17 mouse cellular contexts compared by ENCODE assay signal in genomic region chr1:39454108-39454782, GRCm38 (mm10). TPM values are rescaled to one million over a fixed set of nuclear protein-coding genes. Genes with fewer than 3 reads are reported as not detected.
DNase-seq lines count a peak whose midpoint lies in the region; ATAC-seq and TF ChIP-seq lines count a peak whose summit lies in the region.
"Had no signal": no experiment of that assay in that cellular context is flagged by ENCODE, and none has a peak within 500 bp of the region (broad histone marks: within the 10 kb centered on the region; RNA-seq: fewer than 3 reads in every experiment).

No protein-coding gene starts in this region.

- H3K4me2 ChIP-seq in heart, embryonic 11.5 days = no peak overlapping the region
- no peak overlapping the region for H3K4me2 ChIP-seq in lung, embryonic 15.5 days
- H3K4me2 ChIP-seq in liver, embryonic 15.5 days = peak overlapping the region; percentile 51
- H3K4me2 ChIP-seq: embryonic facial prominence, embryonic 13.5 days; limb, embryonic 15.5 days had no signal

- no peaks in the 10 kb centered on the region for H3K9me3 ChIP-seq in heart, embryonic 11.5 days (replicated peaks; ENCODE audit: control insufficient read depth, low read length)
- no peaks in the 10 kb centered on the region for H3K9me3 ChIP-seq in lung, embryonic 15.5 days
- H3K9me3 ChIP-seq in MEL (replicated peaks; ENCODE audit: insufficient read depth, low read length) = no peaks in the 10 kb centered on the region
- H3K9me3 ChIP-seq in liver, embryonic 15.5 days (replicated peaks) = no peaks in the 10 kb centered on the region
- H3K9me3 ChIP-seq: embryonic facial prominence, embryonic 13.5 days; limb, embryonic 15.5 days had no signal

- H3K27me3 ChIP-seq in heart, embryonic 11.5 days (ENCODE audit: control insufficient read depth, insufficient read depth, low read length) = no peaks in the 10 kb centered on the region
- H3K27me3 ChIP-seq in lung, embryonic 15.5 days = no peaks in the 10 kb centered on the region
- no peaks in the 10 kb centered on the region for H3K27me3 ChIP-seq in MEL (ENCODE audit: control insufficient read depth in 1 of 2, insufficient read depth in 2 of 2, low read length in 2 of 2)
- no peaks in the 10 kb centered on the region for H3K27me3 ChIP-seq in liver, embryonic 15.5 days
- H3K27me3 ChIP-seq: embryonic facial prominence, embryonic 13.5 days; limb, embryonic 15.5 days had no signal

- no peak for DNase-seq in heart, postnatal 36 days
- no peak for DNase-seq in lung, adult 18-20 months
- peak; percentile 71 for DNase-seq in MEL (ENCODE audit: low read depth, low spot score)
- no peak for DNase-seq in urinary bladder, adult 18-20 months (ENCODE audit: low spot score in 2 of 2)
- DNase-seq in cerebellum, adult 8-10 months = no peak
- DNase-seq: adrenal gland, postnatal 14 days; forebrain, postnatal 0 days; kidney, postnatal 25 days; layer of hippocampus, postnatal 36 days; midbrain, embryonic 14.5 days; thymus, postnatal 14 days had no signal

- WGBS in heart, embryonic 11.5 days (ENCODE audit: insufficient replicate concordance) = 50% methylated on average over 9 of the region's 9 CpGs
- 66% methylated on average over 9 of the region's 9 CpGs for WGBS in lung, embryonic 15.5 days
- WGBS in liver, embryonic 15.5 days (ENCODE audit: insufficient replicate concordance) = 24% methylated on average over 9 of the region's 9 CpGs

- peak overlapping the region; percentile 64 for H3K27ac ChIP-seq in heart, embryonic 11.5 days (ENCODE audit: low read depth, low read length)
- peak overlapping the region; percentile 9; the same call in 1 of the 2 replicates for H3K27ac ChIP-seq in lung, embryonic 15.5 days
- peak overlapping the region; percentile 49 for H3K27ac ChIP-seq in MEL (ENCODE audit: control insufficient read depth, low read depth, low read length)
- peak overlapping the region; percentile 57; the same call in 1 of the 2 replicates for H3K27ac ChIP-seq in liver, embryonic 15.5 days (replicated peaks)
- H3K27ac ChIP-seq: embryonic facial prominence, embryonic 13.5 days; hindbrain, postnatal 0 days; limb, embryonic 15.5 days had no signal

- H3K4me1 ChIP-seq in heart, embryonic 11.5 days (ENCODE audit: control insufficient read depth, insufficient read depth, low read length) = peaks cover 37% of the 10 kb centered on the region
- H3K4me1 ChIP-seq in lung, embryonic 15.5 days = peaks cover 52% of the 10 kb centered on the region
- H3K4me1 ChIP-seq in MEL (ENCODE audit: control insufficient read depth in 1 of 2, insufficient read depth in 2 of 2, low read length in 2 of 2) = peaks cover 12 to 26% of the 10 kb centered on the region in 2 experiments
- H3K4me1 ChIP-seq in liver, embryonic 15.5 days (replicated peaks) = peaks cover 69% of the 10 kb centered on the region

- intact Hi-C loops in heart, postnatal 36 days (cut with DNase I) = no loop called here

- no peak for TF ChIP-seq RAD21 in MEL (IDR thresholded peaks at IDR 0.05; ENCODE audit: low read depth, low read length)

- H3K9ac ChIP-seq in heart, embryonic 11.5 days (ENCODE audit: low read depth, low read length) = no peak overlapping the region
- H3K9ac ChIP-seq in lung, embryonic 15.5 days = no peak overlapping the region
- H3K9ac ChIP-seq in MEL (ENCODE audit: control insufficient read depth, low read depth, low read length, poor library complexity, severe bottlenecking) = peak overlapping the region; percentile 20
- H3K9ac ChIP-seq in liver, embryonic 15.5 days = no peak overlapping the region
- H3K9ac ChIP-seq: embryonic facial prominence, embryonic 13.5 days; forebrain, postnatal 0 days; limb, embryonic 15.5 days had no signal

- TF ChIP-seq POLR2A in MEL (IDR thresholded peaks at IDR 0.05; ENCODE audit: control insufficient read depth in 1 of 2, insufficient read depth in 1 of 2, low read depth in 1 of 2, low read length in 2 of 2, poor library complexity in 1 of 2) = no peak

- no peak for ATAC-seq in heart, embryonic 11.5 days (replicated peaks; ENCODE audit: insufficient number of reproducible peaks, low FRiP score, low TSS enrichment)
- no peak for ATAC-seq in lung, embryonic 15.5 days (ENCODE audit: borderline replicate concordance, extremely low read depth, low FRiP score, low TSS enrichment)
- peak; percentile 49 for ATAC-seq in liver, embryonic 15.5 days (ENCODE audit: insufficient read depth)
- ATAC-seq: forebrain, postnatal 0 days; hindbrain, postnatal 0 days had no signal

- TF ChIP-seq CTCF in MEL (IDR thresholded peaks at IDR 0.05 in 2 of 3, conservative IDR thresholded peaks at IDR 0.05 in 1 of 3; ENCODE audit: control insufficient read depth in 1 of 3, insufficient read depth in 1 of 3, low read depth in 2 of 3, low read length in 3 of 3, poor library complexity in 1 of 3, severe bottlenecking in 1 of 3) = no peak

- no peaks in the 10 kb centered on the region for H3K79me2 ChIP-seq in MEL (ENCODE audit: control insufficient read depth, insufficient read depth, low read length, poor library complexity)

- no peaks in the 10 kb centered on the region for H3K36me3 ChIP-seq in heart, embryonic 11.5 days (ENCODE audit: control insufficient read depth, insufficient read depth, low read length)
- no peaks in the 10 kb centered on the region for H3K36me3 ChIP-seq in lung, embryonic 15.5 days
- H3K36me3 ChIP-seq in MEL (ENCODE audit: control insufficient read depth in 1 of 2, insufficient read depth in 2 of 2, low read length in 2 of 2) = peaks cover 0 to 9% of the 10 kb centered on the region in 2 experiments; a peak in 2 of 4 replicates
- H3K36me3 ChIP-seq in liver, embryonic 15.5 days (replicated peaks) = no peaks in the 10 kb centered on the region
- H3K36me3 ChIP-seq: embryonic facial prominence, embryonic 13.5 days; limb, embryonic 15.5 days had no signal

- no peak overlapping the region for H3K4me3 ChIP-seq in heart, embryonic 11.5 days (ENCODE audit: low read depth, low read length)
- no peak overlapping the region for H3K4me3 ChIP-seq in lung, embryonic 15.5 days
- peak overlapping the region; percentile 9 to 36; a peak in 2 of 4 replicates for H3K4me3 ChIP-seq in MEL (ENCODE audit: control insufficient read depth in 1 of 2, insufficient read depth in 1 of 2, low read depth in 2 of 2, low read length in 2 of 2)
- peak overlapping the region; percentile 10; the same call in 1 of the 2 replicates for H3K4me3 ChIP-seq in liver, embryonic 15.5 days (replicated peaks)
- H3K4me3 ChIP-seq: embryonic facial prominence, embryonic 13.5 days; limb, embryonic 15.5 days had no signal

- TF ChIP-seq EP300 in MEL (IDR thresholded peaks at IDR 0.05; ENCODE audit: low read depth in 1 of 2, low read length in 2 of 2) = peak; percentile 27 to 53; a peak in 3 of 4 replicates

TF ChIP-seq in MEL, 35 proteins besides CTCF, POLR2A, EP300 and RAD21:
- no peak for TF ChIP-seq MEF2A (IDR thresholded peaks at IDR 0.05; ENCODE audit: extremely low read depth, insufficient replicate concordance, low read depth, low read length, poor library complexity, severe bottlenecking)
- TF ChIP-seq MYB (IDR thresholded peaks at IDR 0.05; ENCODE audit: low read depth, low read length) = peak; percentile 13; the same call in 1 of the 2 replicates
- peak; percentile 23; the same call in 1 of the 2 replicates for TF ChIP-seq MXI1 (IDR thresholded peaks at IDR 0.05; ENCODE audit: low read depth, low read length)
- no peak for TF ChIP-seq CHD1 (IDR thresholded peaks at IDR 0.05; ENCODE audit: low read depth, low read length)
- 0 out of 2 replicates have a peak, but pooled peaks have one; percentile 49 for TF ChIP-seq ELF1 (IDR thresholded peaks at IDR 0.05; ENCODE audit: low read depth, low read length)
- TF ChIP-seq POLR2AphosphoS2 (IDR thresholded peaks at IDR 0.05; ENCODE audit: low read length) = no peak
- peak; percentile 55; the same call in 1 of the 2 replicates for TF ChIP-seq ETS1 (IDR thresholded peaks at IDR 0.05; ENCODE audit: low read depth, low read length)
- no peak for TF ChIP-seq ZNF384 (IDR thresholded peaks at IDR 0.05; ENCODE audit: low read depth, low read length)
- no peak for TF ChIP-seq GABPA (IDR thresholded peaks at IDR 0.05; ENCODE audit: low read depth, low read length)
- TF ChIP-seq SMC3 (IDR thresholded peaks at IDR 0.05; ENCODE audit: low read depth, low read length) = no peak
- peak; percentile 49; the same call in 1 of the 2 replicates for TF ChIP-seq GATA1 (IDR thresholded peaks at IDR 0.05; ENCODE audit: low read depth, low read length)
- TF ChIP-seq HCFC1 (IDR thresholded peaks at IDR 0.05; ENCODE audit: low read depth, low read length) = no peak
- no peak for TF ChIP-seq CHD2 (IDR thresholded peaks at IDR 0.05; ENCODE audit: low read length)
- TF ChIP-seq SIN3A (IDR thresholded peaks at IDR 0.05; ENCODE audit: low read length) = peak; percentile 54; the same call in 1 of the 2 replicates
- no peak for TF ChIP-seq POLR2AphosphoS5 (IDR thresholded peaks at IDR 0.05; ENCODE audit: borderline replicate concordance, low read depth, low read length)
- TF ChIP-seq BHLHE40 (IDR thresholded peaks at IDR 0.05; ENCODE audit: borderline replicate concordance, low read depth, low read length) = no peak
- no peak for TF ChIP-seq MYC (IDR thresholded peaks at IDR 0.05; ENCODE audit: low read depth, low read length)
- no peak for TF ChIP-seq RCOR1 (IDR thresholded peaks at IDR 0.05; ENCODE audit: low read depth, low read length)
- TF ChIP-seq MAX (IDR thresholded peaks at IDR 0.05; ENCODE audit: low read length) = 0 out of 2 replicates have a peak, but pooled peaks have one; percentile 48

RNA-seq across cellular contexts. Expression of gene Tbc1d8, which starts 24.3 kb away (rescaled TPM):
- 11.4 and 12.2 TPM in 2 replicates for polyA plus RNA-seq in heart, embryonic 11.5 days (2014; fragmentation: Nextera tagmentation; extraction: Ambion mirVana)
- total RNA-seq in heart, postnatal 36 days (2021) = 1 to 10 TPM; 5.5 to 6.5 TPM
- polyA plus RNA-seq in lung, embryonic 15.5 days (2015; fragmentation: Nextera tagmentation; extraction: Ambion mirVana) = 10.6 and 13.4 TPM in 2 replicates
- 1.5 TPM in 2 replicates for total RNA-seq in MEL (2012; rRNA removed)
- polyA plus RNA-seq in MEL (2012; ENCODE audit: insufficient read depth in 1 of 2, insufficient read length in 2 of 2, low read depth in 1 of 2, low replicate concordance in 2 of 2, missing spikeins in 1 of 2) = 1 to 10 TPM in 1 of 2 experiments, not detected in 1; 2.4 TPM
- polyA plus RNA-seq in liver, embryonic 15.5 days (2015; fragmentation: Nextera tagmentation; extraction: Ambion mirVana) = 5.0 and 6.3 TPM in 2 replicates

Comparison
In these comparisons a context has a peak if more than half of its experiments do, and no peak if none do; other contexts are left out.
1. H3K27ac ChIP-seq: peak in every context shown above with its lines; median percentile 64 in heart, embryonic 11.5 days; 57 in liver, embryonic 15.5 days; 49 in MEL; 9 in lung, embryonic 15.5 days.
2. H3K4me3 ChIP-seq: peak in MEL (2 of 2) and liver, embryonic 15.5 days (single experiment); none in heart, embryonic 11.5 days (single experiment) and lung, embryonic 15.5 days (single experiment).